Mouse (Mus musculus): ENCODE results near the gene Hoxa10.

DNA sequence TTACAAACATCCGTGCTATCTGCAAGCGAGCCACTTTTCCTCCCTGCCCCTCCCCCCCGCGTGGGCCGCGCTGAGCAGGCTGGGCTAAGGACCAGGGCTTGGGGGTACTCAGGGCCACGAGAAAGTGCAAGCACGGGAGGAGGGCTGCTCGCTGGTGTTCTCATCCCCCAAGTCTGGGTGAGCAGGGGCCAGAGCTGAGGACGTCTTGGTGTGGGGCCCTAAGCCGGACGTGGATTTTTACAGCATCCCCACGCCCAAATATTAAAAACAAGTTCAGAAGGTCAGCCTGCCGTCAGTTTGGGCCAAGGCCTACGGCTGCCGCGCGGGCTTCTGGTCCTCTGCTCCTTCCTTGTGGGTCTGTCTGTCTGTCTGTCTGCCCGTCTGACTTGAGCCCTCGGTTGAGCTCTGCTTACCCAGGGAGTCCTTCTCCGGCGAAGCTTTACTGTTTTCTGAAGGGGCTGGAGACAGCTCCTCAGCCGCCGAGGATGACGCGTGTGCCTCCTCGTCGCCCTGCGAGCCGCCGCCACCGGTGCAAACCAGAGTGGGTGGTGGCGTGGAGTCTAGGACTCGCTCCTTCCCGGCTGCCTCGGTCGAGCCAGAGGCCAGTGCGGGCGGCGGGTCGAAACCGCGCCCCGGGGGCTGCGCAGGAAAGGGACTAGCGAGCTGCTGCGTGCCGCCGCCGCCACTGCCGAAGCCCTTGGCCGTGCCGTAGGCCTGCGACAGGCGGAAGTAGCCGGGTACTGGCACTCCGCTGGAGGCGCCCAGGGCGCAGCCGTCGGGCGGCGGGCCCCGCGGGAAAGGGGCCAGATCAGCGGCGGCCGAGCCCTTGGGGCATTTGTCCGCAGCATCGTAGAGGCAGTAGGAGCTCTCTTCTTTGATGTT lies 6.9 kb downstream of the Hoxa10 start:
- TF ChIP-seq CTCF (IDR thresholded peaks at IDR 0.05; ENCODE audit: borderline replicate concordance, insufficient read depth, low read length), result no peak
- TF ChIP-seq POLR2A (IDR thresholded peaks at IDR 0.05; ENCODE audit: low read depth, low read length), result 0 out of 2 replicates have a peak, but pooled peaks have one; percentile 11

Measured in embryonic fibroblast, embryonic 13.5 days (primary cell).